Comparison of ENCODE assay signal across 9 mouse cellular contexts in the genomic region with DNA sequence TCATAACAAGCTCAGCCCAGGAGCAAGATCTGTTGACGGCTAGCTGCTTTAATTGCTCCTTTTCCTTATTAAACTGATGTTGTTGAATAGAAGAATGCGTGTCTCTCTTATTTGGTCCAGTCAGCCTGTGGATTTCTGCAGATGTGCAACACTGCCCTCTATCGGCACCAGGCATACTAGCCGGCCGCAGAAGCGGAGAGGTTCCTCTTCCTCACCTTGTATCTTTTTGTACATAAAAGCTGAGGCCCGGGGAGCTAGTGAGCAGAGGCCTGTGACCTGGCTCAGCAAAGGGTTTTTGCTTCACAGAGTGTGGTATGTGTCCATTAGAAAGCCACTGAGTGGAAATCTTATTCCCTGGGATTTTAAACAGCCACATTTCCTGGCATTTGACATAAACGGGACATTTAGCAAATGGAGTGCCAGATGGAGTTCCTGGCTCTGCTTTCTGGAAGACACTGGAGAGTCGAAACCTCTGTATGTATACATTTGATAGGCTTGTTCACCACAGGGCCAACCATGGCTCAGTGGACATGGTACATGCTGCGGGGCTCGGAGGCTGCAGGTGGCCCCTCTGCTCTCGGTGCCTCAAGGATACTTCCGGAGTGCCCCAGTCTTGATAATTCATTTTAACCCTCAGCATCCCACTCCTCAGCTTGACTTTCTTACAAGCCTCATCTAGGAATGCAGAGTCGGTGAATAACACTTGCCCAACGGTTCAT.
DNase-seq lines count a peak whose midpoint lies in the region; TF ChIP-seq lines count a peak whose summit lies in the region.
"Had no signal": no experiment of that assay in that cellular context is flagged by ENCODE, and none has a peak within 500 bp of the region (broad histone marks: within the 10 kb centered on the region; RNA-seq: fewer than 3 reads in every experiment).

No protein-coding gene starts in this region.

- H3ac ChIP-seq in C2C12 (ENCODE audit: control insufficient read depth, insufficient read length, low read depth) = no peak overlapping the region

- H3K4me3 ChIP-seq in C2C12 (ENCODE audit: insufficient read depth, poor library complexity, severe bottlenecking) = no peak overlapping the region
- H3K4me3 ChIP-seq: heart, embryonic 15.5 days had no signal

- H3K79me3 ChIP-seq in C2C12 (ENCODE audit: low read depth) = no peaks in the 10 kb centered on the region

- no peaks in the 10 kb centered on the region for H3K36me3 ChIP-seq in C2C12 (ENCODE audit: control insufficient read depth, insufficient read depth)
- H3K36me3 ChIP-seq: heart, embryonic 15.5 days had no signal

- DNase-seq in ZHBTc4 (ENCODE audit: low read depth, low spot score) = peak; percentile 72
- DNase-seq in cerebellum, postnatal 36 days = peak; percentile 66
- peak; percentile 64 for DNase-seq in gastrocnemius, adult 18-20 months (ENCODE audit: low spot score)
- peak; percentile 79 for DNase-seq in kidney, postnatal 14 days
- DNase-seq in lung, adult 18-20 months = peak; percentile 49 to 63
- DNase-seq in ovary, postnatal 36 days (ENCODE audit: low spot score) = peak; percentile 65
- peak; percentile 79 for DNase-seq in thymus, postnatal 14 days

- H3K79me2 ChIP-seq in C2C12 (ENCODE audit: control insufficient read depth, insufficient read depth) = no peaks in the 10 kb centered on the region

- H3K27me3 ChIP-seq in C2C12 (ENCODE audit: control insufficient read depth, insufficient read depth, insufficient read length) = no peaks in the 10 kb centered on the region
- H3K27me3 ChIP-seq: heart, embryonic 15.5 days had no signal

- TF ChIP-seq CTCF in C2C12 (IDR thresholded peaks at IDR 0.05; ENCODE audit: control insufficient read depth, insufficient read depth, insufficient read length) = peak; percentile 28

TF ChIP-seq in C2C12, 6 proteins besides CTCF, POLR2A, EP300 and RAD21:
- TF ChIP-seq CEBPB (IDR thresholded peaks at IDR 0.05; ENCODE audit: low read depth) (no peak), FOSL1 (IDR thresholded peaks at IDR 0.05; ENCODE audit: insufficient read depth, low read length, poor library complexity, severe bottlenecking) (no peak), USF1 (IDR thresholded peaks at IDR 0.05; ENCODE audit: low read depth) (no peak), MYOD1 (IDR thresholded peaks at IDR 0.05; ENCODE audit: control insufficient read depth, insufficient read length, low read depth) (no peak), MYOG (IDR thresholded peaks at IDR 0.05; ENCODE audit: control insufficient read depth, extremely low read depth, insufficient read length) (no peak), MAX (IDR thresholded peaks at IDR 0.05) (no peak)
